Mouse (Mus musculus) kidney, adult 2 months (tissue): ENCODE measurements at regions not wholly inside any gene's neighbourhood (a gene's known extent, or its start where the extent isn't known, plus 50 kb on each side); places are given as distances from the start of the nearest gene placed in this dataset.

Experiments
- DNase-seq: peaks from one replicate; pipeline ENCODE4 v3.0.0; 2021
- H3K27ac ChIP-seq: fragments of 200-500 bp; 2 replicates; pipeline ENCODE4 v1.5.1; 2012; ENCODE audit warnings: low read depth, low read length, control low read depth, inconsistent platforms; ENCODE audit not compliant: insufficient read depth
- H3K27me3 ChIP-seq: fragments of 200-500 bp; replicated peaks from 2 replicates; pipeline ENCODE4 v1.6.1; 2012; ENCODE audit warnings: mild to moderate bottlenecking, moderate library complexity, low read length, inconsistent platforms; ENCODE audit not compliant: control insufficient read depth, insufficient read depth
- H3K36me3 ChIP-seq: fragments of 200-500 bp; 2 replicates; pipeline ENCODE4 v1.6.1; 2012; ENCODE audit warnings: mild to moderate bottlenecking, moderate library complexity, low read length, inconsistent platforms; ENCODE audit not compliant: control insufficient read depth, insufficient read depth
- H3K4me1 ChIP-seq: fragments of 200-500 bp; 2 replicates; pipeline ENCODE4 v1.6.1; 2011; ENCODE audit warnings: low read length; ENCODE audit not compliant: control insufficient read depth, insufficient read depth
- H3K4me3 ChIP-seq: fragments of 200-500 bp; 2 replicates; pipeline ENCODE4 v1.5.1; 2011; ENCODE audit warnings: mild to moderate bottlenecking, low read depth, low read length, control low read depth; ENCODE audit not compliant: insufficient read depth
- CTCF ChIP-seq: fragments of 200-500 bp; conservative IDR thresholded peaks from 2 replicates; pipeline ENCODE4 v1.5.1; 2011; ENCODE audit warnings: low read depth, mild to moderate bottlenecking, control low read depth, low read length, moderate library complexity, mixed read lengths; ENCODE audit not compliant: insufficient read depth, insufficient read length
- POLR2A ChIP-seq: fragments of 200-500 bp; IDR thresholded peaks from one replicate; pipeline ENCODE4 v1.6.1; 2011; ENCODE audit warnings: low read depth, low read length, control low read depth
- WGBS: fragments of 180-500 bp; shearing (Covaris S2); methylation state at CpG from one replicate; pipeline ENCODE4 v1.1.7; 2018; 5-methylcytosine and 5-hydroxymethylcytosine counted together

GRCm38 (mm10) chr14:9318796-9319465 lies 652.9 kb upstream of the 4930452B06Rik start:
- WGBS = 94% methylated on average over 2 of the region's 2 CpGs
- no peaks in the 10 kb centered on the region for H3K4me1 ChIP-seq
- no peak for DNase-seq
- H3K27me3 ChIP-seq = no peaks in the 10 kb centered on the region
- no peaks in the 10 kb centered on the region for H3K36me3 ChIP-seq
- H3K27ac ChIP-seq = no peak overlapping the region
- TF ChIP-seq CTCF = no peak
- TF ChIP-seq POLR2A = no peak
- H3K4me3 ChIP-seq = no peak overlapping the region

- H3K27me3 ChIP-seq = no peaks in the 10 kb centered on the region
- DNase-seq = no peak
- no peak for TF ChIP-seq CTCF
- no peak for TF ChIP-seq POLR2A
- no peak overlapping the region for H3K27ac ChIP-seq
- no peak overlapping the region for H3K4me3 ChIP-seq
- no peaks in the 10 kb centered on the region for H3K36me3 ChIP-seq
- no peaks in the 10 kb centered on the region for H3K4me1 ChIP-seq
- 35% methylated on average over 3 of the region's 3 CpGs for WGBS
These were observed 649.2 kb upstream of the 4930452B06Rik start for GRCm38 (mm10) chr14:9315224-9315623.

GRCm38 (mm10) chr14:9296145-9296544 lies 630.1 kb upstream of the 4930452B06Rik start:
- H3K27me3 ChIP-seq = no peaks in the 10 kb centered on the region
- TF ChIP-seq CTCF = no peak
- no peak for TF ChIP-seq POLR2A
- H3K36me3 ChIP-seq = no peaks in the 10 kb centered on the region
- no peak overlapping the region for H3K27ac ChIP-seq
- 87% methylated on average over 1 of the region's 1 CpGs for WGBS
- H3K4me1 ChIP-seq = no peaks in the 10 kb centered on the region
- H3K4me3 ChIP-seq = no peak overlapping the region
- DNase-seq = no peak

- Histone ChIP-seq H3K27ac (no peak overlapping the region), H3K4me1 (no peaks in the 10 kb centered on the region), H3K36me3 (no peaks in the 10 kb centered on the region), H3K27me3 (no peaks in the 10 kb centered on the region), H3K4me3 (no peak overlapping the region)
- WGBS = 86% methylated on average over 2 of the region's 2 CpGs
- TF ChIP-seq CTCF (no peak), POLR2A (no peak)
- DNase-seq = no peak
These were observed 628.5 kb upstream of the 4930452B06Rik start for GRCm38 (mm10) chr14:9294555-9294954.

GRCm38 (mm10) chr14:9288103-9288502 lies 622.1 kb upstream of the 4930452B06Rik start:
- TF ChIP-seq POLR2A (no peak), CTCF (no peak)
- no peaks in the 10 kb centered on the region for H3K27me3 ChIP-seq
- H3K4me1 ChIP-seq = no peaks in the 10 kb centered on the region
- H3K27ac ChIP-seq = no peak overlapping the region
- no peak for DNase-seq
- H3K4me3 ChIP-seq = no peak overlapping the region
- H3K36me3 ChIP-seq = no peaks in the 10 kb centered on the region
- 81% methylated on average over 1 of the region's 1 CpGs for WGBS

- no peak for DNase-seq
- H3K27ac ChIP-seq = no peak overlapping the region
- TF ChIP-seq POLR2A = no peak
- TF ChIP-seq CTCF = no peak
- WGBS = 74% methylated on average over 7 of the region's 7 CpGs
- no peaks in the 10 kb centered on the region for H3K36me3 ChIP-seq
- H3K27me3 ChIP-seq = no peaks in the 10 kb centered on the region
- no peak overlapping the region for H3K4me3 ChIP-seq
- no peaks in the 10 kb centered on the region for H3K4me1 ChIP-seq
These were observed 619.6 kb upstream of the 4930452B06Rik start for GRCm38 (mm10) chr14:9285606-9286002.

GRCm38 (mm10) chr14:9284976-9285605 lies 619.1 kb upstream of the 4930452B06Rik start:
- WGBS = 89% methylated on average over 2 of the region's 2 CpGs
- no peaks in the 10 kb centered on the region for H3K36me3 ChIP-seq

More at GRCm38 (mm10) chr14:9284976-9285605, 619.1 kb upstream of the 4930452B06Rik start:
- Histone ChIP-seq H3K27me3 (no peaks in the 10 kb centered on the region), H3K27ac (no peak overlapping the region), H3K4me3 (no peak overlapping the region), H3K4me1 (no peaks in the 10 kb centered on the region)
- no peak for DNase-seq
- no peak for TF ChIP-seq CTCF
- no peak for TF ChIP-seq POLR2A
